Mouse (Mus musculus) urinary bladder, postnatal 4 days (tissue): Measurements from ENCODE around the gene Actn4.
A peak's percentile ranks its signal among the peaks of the same experiment; 100 is the strongest.

Experiments
- DNase-seq, 2 experiments: peaks; one replicate each; pipeline ENCODE4 v3.0.0; 2021 to 2022; ENCODE audit warnings: low spot score in 2 of 2

The Actn4 gene

DNA sequence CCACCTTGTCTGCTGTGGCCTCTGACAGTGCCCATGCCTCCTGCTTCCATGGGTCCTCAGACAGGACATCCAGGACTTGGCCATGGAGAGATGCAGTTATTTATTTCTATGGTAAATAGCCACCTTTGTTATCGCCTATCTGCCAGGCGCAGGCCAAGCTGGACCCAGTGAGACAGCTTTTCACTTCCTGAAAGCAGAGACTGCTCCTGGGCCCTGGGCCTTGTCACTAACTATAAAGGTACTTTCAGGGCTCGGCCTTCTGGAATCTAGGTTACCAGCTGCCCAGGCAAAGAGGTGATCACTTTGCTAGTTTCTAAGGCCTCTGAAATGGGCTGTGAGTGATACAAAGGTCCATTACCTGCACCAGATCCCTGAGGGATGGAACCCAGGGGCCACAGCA, 37.3 kb downstream of the Actn4 start:
- DNase-seq = no peak

DNA sequence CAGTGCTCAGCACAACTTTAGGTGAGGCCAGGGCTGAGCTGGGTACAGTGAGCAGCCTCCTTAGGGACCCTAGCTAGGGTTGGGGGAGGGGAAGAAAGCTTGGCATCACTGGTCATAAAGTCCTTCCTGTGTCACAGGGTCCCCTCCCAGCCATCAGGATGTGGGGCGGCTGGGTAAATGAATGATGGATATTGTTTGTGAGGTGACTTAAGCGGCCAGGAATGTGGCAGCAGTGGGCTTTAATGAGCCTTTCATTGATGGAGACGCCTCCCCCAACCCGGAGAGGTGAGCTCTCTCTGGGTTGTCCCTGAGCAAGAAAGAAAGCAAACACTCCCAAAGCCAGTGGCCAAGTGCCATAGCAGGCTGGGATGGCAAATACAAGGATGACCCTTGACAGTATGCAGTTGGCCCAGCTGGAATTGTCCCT, 38.3 kb downstream of the Actn4 start:
- DNase-seq = no peak

DNA sequence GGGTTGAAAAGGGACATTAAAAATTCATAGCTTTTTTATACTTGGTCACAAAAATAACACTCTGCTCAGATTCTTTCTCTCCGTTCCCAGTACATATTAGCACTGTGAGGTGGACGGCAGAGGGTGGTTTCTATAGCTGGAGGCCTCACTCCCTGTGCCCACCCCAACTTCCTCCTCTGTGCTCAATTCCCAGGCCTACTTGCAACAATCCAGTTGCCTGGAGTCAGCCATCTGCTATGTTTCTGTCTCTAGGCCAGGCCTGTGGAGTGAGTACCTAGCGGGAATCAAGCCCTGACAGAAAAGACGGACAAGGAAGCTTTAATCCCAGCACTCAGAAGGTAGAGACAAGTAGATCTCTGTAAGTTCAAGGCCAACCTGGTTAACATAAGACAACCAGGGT, 39.5 kb downstream of the Actn4 start:
- no peak for DNase-seq

DNA sequence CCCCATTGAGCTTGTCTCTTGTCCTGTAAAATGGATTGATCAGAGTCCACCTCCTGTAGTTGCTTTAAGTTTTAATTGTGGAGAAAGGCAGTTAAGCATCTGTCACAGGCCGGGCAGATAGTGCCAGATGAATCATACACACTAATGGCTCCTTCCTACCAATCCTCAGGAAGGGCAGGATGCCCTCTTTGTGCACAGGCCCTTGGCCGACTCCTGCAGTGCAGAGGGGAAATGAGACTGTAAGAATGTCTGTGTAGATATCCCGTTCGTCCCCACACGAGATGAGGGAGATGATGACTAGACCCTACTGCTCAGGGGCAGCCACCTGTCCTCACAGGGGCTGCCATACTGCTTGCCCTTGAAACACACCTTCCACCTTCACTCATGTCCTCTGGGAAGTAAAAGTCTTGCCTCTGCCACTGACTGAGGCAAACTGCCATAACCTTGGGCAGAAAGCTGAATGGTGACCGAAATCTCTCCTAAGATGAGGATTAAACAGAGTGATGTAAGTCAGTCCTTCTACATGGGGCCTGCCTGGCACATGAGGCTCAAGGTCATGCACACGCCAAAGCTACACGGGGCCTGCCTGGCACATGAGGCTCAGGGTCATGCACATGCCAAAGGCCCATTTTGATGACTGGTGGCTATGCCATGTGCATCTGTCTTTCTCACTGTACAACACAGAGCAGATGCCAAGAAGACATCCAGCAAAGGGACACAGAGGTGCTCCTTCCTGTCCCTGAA, 40.2 kb downstream of the Actn4 start:
- DNase-seq = no peak

DNA sequence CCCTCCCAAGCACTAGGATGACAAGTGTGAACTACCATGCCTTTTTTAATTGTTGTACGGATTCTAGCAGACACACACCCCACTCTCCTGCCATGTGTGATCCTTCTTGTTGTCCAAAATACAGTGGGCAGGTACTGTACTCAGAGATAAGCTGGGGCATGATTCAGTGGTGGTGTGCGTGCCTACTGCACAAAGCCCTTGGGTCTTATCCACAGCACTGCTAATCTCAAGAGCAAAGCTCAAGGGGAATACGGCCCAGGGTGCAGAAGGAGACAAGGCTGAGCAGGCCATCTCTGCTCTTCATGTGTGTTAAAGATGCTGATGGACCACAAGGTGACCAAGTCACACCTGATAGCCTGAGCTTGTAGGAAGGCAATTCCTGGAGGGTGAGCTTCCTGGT, 41.0 kb downstream of the Actn4 start:
- no peak for DNase-seq

DNA sequence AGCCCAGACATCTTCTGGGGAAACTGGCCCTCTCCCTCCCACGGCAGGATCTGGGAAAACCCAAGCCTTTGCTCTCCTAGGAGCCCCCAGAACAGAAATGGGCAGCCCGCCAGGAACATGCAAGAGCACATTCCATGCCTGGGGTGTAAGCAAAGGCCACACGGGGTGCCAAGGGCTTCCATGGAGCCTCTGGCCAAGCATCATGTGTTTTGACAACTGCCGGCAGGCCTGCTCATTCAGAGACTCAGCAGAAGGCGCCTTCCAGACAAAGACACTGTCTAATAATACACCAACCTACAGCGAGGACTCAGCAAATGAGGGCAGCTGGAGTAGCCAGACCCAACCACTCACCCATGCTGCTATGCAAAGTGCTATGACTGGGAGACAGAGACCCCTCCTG, 42.3 kb downstream of the Actn4 start:
- peak; percentile 85 to 91 for DNase-seq

DNA sequence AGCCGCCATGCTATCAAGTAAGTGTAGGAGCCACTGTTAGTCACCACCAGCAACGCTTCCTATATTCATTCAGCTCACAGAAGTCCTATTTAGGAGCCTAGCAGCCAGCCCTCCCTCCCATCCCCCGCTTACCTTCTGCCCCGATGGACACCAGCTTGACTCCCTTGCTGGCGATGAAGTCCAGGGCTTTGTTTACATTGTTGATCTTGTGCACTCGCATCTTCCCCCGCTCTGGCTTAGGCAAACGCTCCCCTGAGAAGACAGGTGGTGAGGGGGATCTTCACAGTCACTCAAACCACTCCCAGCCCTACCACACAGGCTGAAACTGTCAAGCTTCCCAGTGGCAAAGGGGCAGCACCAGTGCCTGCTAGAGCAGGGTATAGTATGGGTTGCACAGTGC, 43.6 kb downstream of the Actn4 start:
- DNase-seq = no peak

DNA sequence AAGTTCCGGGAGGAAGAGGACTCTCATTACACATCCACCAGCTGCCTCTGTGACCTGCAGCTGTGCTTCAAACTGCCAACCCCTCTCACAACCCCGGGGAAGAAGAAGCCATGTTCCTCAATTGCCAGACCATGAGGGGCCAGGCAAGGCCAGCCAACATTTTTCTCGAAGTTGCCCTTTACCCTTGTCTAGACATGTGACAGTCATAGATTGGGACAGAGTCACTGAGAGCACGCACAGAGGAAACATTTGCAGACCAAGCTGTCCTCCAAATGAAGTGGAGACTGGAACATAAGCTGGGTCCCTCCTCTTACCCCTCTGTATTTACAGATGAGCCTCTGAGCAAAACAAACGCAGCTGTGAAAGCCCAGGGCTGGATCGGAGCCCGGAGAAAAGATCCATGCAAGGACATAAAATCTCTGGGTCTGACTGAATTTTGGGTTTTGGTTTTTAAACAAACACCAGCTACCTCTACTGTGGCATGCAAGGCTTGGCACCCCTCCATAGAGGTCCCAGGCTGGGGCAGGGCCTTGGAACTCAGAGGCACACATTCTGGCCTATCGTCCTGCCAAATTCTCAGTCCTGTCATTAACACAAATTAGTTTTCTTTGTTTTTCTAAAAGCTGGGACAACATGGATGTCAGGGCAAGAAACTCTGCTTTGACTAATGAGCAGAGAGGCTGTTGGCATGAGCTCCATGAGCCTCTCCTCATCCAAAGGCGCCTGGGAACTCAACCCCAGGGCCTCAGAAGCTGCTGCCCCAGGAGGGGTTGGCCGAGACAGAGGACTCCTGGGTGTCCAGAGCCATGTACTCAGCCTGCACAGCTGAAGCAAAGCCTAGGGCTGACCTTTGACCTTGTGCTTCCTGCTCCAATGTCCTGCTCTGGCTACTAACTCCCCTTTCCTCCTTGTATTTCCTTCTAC, 44.4 kb downstream of the Actn4 start:
- peak; percentile 67 to 71 for DNase-seq

DNA sequence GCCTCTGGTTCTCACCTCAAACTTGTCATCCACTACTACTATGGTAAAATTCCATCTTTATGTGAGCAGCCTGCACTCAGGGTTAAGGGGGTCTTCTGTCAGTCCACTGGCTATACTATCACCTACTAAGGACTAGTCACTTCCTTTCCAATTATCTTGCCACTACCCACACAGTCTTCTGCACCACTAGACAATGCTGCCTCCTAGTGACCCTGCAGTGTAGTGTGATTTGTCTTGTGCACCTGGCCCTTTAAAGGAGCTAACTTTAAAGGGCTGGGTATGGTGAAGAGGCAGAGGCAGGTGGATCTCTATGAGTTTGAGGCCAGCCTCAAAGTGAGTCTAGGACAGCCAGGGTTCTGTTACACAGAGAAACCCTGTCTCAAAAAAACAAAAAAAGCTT, 45.6 kb downstream of the Actn4 start:
- no peak for DNase-seq

DNA sequence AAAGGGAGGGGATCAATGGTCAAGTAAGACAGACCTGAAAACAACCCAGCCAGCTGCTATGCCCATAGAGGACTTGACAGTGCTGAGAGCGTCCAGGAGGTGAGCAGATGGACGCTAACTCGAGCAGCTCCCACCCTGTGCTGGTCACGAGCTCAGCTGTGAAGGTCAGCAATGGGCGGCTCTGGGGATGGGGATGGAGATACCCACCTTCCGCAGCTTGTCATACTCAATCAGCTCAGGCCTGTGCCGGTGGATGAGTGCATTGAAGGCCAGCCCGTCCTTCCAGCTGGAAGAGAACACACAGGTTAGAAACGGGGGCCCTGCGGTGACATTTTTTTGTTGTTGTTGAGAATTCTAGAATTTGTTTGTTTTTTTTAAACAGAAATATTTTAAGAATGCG, 49.0 kb downstream of the Actn4 start:
- no peak for DNase-seq

DNA sequence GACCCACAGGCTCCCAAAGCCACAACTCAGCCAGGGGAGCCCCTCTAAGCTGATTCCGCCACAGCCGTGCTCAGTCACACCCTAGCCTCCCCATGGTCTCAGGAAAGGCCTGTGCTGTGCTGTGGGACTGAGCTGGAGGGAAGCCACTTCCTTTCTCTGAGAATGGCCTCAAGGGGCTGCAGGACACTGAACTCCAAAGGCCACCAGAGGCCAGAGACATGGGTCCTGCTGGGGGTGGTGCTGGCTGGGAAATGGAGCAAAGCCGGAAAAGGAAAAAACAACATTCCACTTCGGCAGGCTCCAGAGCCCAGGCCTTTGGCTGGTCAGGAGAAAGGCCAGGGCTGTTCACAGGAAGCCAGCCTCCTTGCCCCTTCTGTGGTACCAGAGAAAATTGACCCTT, 50.5 kb downstream of the Actn4 start:
- DNase-seq = no peak

DNA sequence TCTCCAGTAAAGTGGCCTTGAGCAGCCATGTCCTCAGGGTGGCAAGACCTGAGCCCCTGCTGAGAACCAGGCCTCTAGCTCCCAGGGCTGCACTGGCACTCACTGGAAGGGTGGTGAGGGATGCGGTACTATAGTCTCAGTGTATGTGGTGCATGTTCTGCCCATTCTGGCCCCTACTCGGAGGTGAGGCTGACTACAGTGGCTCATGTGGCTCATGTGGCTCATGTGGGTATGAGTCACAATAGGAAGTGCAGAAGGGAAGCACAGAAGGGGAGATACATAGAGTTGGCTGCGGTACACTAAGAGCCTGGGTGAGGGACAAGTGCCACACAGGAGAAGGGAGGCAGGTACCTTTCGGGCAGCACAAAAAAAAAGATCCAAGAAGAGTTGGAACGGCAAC, 54.9 kb downstream of the Actn4 start:
- DNase-seq = no peak

DNA sequence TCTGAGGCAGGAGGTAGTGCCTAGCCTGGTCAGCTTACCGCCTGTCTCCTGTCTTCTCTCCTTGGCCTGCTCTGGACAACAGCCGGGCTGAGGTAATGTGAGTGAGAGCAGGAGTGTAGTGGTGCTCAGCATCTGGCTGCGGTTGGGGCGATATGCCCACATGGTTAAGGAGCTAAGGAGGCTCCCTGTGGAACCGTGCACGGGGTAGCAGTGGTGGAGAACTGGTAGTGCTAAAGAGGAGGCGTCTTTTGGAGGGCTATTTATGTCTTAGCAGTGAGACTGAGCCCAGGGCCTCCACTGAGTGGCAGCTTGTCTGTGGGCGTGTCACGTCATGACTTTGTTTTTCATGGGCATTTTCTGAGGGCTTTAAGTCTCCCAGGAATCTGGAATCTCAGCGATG, 58.4 kb downstream of the Actn4 start:
- no peak for DNase-seq

DNA sequence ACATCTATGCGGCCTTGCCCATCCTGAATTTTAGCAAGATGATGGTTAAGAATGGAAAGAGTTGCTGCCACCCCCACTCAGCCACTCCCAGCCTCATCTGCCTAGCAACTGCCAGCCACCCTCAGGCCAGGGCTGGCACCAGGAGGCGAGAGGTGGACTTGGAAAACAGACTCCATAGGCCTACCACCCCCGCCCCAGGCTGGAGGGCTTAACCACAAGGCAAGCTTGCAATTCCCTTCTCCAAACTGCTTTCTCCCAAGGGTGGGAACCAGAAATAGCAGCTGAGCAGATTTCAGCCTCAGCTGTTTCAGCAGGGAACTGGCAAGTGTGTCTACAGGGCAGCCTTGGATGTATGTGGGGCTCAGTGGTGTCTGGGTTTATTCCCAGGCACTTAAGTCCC, 59.3 kb downstream of the Actn4 start:
- DNase-seq = peak in 1 of 2 experiments; percentile 17

DNA sequence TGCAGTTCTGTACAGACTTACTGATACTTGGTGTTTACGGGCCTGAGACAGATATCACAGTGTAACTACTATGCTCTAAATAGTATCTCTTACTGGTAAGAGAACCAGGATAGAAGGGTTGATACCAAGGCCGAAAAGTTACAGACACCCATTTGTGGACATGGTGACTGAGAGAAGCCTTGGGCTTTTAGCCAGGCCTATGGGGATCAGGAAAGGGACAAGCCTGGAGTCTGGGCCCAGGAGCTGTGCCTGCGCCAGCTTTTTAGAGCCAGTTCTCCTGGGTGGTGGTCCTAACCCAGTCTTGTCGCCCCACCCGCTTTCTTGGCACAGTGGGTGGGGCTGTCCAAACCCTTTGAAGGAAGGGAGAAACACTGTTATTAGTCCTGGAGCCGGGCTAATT, 60.0 kb downstream of the Actn4 start:
- no peak for DNase-seq

DNA sequence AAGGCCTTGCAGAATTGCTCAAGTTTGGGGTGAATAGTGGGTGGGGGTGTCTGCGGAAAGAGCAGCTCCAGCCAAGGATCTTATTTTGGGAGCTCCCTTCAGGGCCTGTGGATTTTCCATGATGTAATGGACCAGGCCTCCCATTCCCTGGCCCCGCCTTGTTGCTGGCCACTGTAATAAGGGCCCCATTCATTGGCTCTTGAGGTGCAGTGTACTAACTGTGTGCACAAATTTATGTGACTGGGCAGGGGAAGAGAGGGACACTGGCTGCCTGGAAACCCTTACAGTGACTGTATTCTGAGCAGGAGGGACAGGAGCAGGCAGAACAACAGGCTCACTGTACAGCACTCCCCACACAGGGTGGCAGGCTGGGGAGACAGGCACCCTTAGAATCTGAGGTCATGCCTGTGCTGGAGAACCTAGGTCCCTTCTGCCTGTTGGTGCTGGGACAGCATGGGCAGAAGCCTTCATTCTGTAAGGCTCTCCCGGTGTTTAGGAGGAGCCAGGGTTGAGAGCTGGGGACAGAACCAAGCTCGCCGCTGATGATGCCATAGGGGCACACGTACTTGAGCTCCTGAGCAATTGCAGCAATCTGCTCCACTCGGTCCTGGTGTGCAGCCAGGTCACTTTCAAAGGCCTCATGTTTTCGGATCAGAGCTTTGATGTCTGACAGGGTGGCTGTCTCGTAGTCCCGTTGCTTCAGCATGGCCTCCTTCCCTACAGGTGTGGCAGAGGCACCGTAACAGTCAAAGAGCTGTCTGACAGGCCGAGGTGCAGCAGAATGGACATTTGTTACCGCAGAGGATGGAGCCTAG, 60.6 kb downstream of the Actn4 start:
- no peak for DNase-seq

DNA sequence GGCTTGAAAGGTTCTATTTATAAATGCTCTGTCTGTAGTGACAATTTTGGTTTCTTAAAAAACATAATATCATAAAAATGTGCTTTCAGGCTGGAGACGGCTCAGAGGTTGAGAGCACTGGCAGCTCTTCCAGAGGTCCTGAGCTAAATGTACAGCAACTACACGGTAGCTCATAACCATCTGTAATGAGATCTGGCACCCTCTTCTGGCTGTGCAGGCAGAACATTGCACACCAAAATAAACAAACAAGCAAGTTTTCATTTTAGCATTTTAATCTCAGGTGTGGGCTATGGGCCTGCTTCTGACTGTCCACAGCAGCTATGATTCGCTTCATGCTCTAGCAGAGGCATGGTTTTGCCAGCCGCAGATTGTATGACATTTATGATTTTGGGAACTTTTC, 62.2 kb downstream of the Actn4 start:
- no peak for DNase-seq

DNA sequence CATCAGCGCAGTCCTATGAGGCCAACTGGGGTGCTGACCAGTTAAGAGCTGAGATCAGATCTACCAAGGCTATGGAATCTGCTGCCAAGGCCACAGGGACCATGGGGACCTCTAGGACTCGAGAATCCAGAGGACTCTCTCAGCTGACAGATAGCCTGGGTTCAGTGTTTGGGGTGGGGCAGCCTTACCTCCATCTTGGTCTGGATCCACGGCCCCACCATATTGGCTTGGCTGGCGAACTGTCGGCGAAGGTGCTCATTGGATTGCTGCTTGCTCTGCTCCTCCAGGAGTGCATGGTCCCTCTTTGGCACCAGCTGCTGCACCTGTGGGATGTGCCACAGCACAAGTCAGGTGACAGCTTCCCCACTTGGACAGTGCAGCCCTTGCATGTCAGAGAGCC, 64.5 kb downstream of the Actn4 start:
- no peak for DNase-seq

DNA sequence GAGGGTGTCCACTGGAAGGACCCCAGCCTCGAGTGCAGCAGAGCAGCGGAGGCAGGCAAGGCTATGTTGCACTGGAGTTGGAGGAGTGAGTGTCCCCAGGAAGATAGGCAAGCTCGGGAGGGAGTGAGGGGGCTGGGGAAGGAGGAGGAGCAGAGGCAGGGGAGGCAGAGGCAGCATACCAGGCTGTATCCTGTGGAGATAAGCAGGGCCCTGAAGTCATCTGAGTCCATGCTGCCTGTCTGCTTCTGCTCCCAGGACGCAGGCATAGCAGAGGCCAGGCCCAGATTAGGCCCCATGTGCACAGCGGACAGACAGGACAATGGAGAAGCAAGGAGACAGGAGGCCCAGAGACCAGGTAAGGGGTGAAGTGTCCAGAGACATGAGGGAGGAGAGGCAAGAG, 67.2 kb downstream of the Actn4 start:
- DNase-seq = no peak

DNA sequence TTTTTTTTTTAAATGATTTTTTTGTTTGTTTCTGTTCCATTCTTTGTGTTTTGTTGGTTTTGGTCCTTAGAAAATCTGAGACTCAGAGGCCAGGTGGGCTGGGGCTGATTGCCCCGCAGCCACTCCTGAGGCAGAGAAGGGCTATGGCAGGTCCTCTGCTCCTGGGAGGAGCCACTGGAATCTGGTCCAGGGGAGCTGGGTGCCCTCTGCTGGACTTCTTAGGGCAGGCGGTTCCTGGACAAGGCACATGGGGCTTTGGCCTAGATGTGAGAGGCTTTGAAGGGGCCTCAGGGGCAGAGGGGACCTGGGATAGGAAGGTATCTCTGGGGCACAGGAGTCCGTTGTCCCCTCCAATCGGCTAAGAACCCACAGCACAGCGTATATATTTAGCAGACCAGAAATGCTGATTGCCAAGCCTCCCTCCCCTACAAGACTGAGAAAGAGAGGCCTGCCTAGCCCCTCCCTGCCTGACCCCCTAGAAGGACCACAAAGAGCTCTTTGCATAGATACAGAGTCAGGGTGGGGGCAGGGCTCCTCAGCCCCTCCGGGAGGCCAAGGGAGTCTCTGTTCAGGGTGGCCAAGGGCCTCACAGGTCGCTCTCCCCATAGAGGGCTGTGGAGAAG, 68.4 kb downstream of the Actn4 start:
- DNase-seq = no peak

DNA sequence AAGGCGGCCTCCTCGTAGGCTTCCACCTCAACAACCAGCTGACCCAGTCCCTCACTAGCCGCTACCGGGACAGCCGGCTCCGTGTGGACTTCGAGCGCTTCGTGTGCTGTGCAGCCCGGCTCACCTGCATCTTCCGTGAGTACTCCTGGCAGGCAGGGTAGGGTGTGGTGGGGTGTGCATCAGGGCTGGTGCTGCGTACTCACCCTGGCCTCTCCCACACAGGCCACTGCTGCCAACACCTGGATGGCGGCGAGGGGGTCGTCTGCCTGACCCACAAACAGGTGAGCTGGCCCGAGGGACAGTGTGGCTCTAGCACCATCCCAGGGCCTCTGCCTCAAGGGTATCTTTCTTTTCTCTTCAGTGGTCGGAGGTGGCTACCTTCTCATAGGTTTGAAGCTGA, 69.5 kb downstream of the Actn4 start:
- DNase-seq = no peak

DNA sequence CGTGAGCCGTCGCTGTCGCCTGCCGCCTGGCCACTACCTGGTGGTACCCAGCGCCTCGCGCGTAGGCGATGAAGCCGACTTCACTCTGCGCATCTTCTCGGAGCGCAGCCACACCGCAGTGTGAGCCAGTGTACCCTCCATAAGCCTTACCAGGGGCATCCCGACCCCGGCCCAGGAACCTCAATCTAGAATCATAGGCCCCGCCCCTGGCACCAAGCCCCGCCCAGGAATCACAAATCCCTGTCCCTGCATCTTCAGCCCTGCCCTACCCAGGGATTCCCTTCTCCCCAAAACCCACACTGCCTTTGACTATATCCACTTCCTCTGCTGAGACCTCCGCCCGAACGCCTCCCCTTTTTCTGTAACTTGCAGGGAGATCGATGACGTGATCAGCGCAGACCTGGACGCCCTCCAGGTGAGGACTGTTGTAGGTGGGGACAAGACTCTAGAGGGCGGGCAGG, 73.4 kb downstream of the Actn4 start:
- no peak for DNase-seq
